Mouse (Mus musculus) hindbrain, embryonic 13.5 days (tissue): ENCODE data around the gene Tmem106c. TPM values are rescaled to one million over a fixed set of nuclear protein-coding genes. Genes with fewer than 3 reads are reported as not detected.
A peak's percentile ranks its signal among the peaks of the same experiment; 100 is the strongest.

Source experiments
- ATAC-seq: fragments of 200-750 bp; cut with Nextera tagmentation; 2 replicates; pipeline ENCODE4 v1.8.0; 2017; ENCODE audit warnings: moderate TSS enrichment; ENCODE audit not compliant: low FRiP score
- H3K27ac ChIP-seq: fragments of 300-500 bp; sonication (generic); 2 replicates; pipeline ENCODE4 v1.5.1; 2015; ENCODE audit warnings: inconsistent platforms, mild to moderate bottlenecking, moderate library complexity
- H3K27me3 ChIP-seq: fragments of 300-500 bp; sonication (generic); 2 replicates; pipeline ENCODE4 v1.6.1; 2015; ENCODE audit warnings: mild to moderate bottlenecking, inconsistent platforms
- H3K36me3 ChIP-seq: fragments of 300-500 bp; sonication (generic); 2 replicates; pipeline ENCODE4 v1.6.1; 2015; ENCODE audit warnings: mild to moderate bottlenecking, inconsistent platforms
- H3K4me1 ChIP-seq: fragments of 300-500 bp; sonication (generic); replicated peaks from 2 replicates; pipeline ENCODE4 v1.6.1; 2015; ENCODE audit warnings: inconsistent platforms
- H3K4me2 ChIP-seq: fragments of 300-500 bp; sonication (generic); 2 replicates; pipeline ENCODE4 v1.6.1; 2015; ENCODE audit warnings: inconsistent platforms, mild to moderate bottlenecking, moderate library complexity
- H3K4me3 ChIP-seq: fragments of 300-500 bp; sonication (generic); 2 replicates; pipeline ENCODE4 v1.5.1; 2015; ENCODE audit warnings: mild to moderate bottlenecking, inconsistent platforms
- H3K9ac ChIP-seq: fragments of 300-500 bp; sonication (generic); 2 replicates; pipeline ENCODE4 v1.6.1; 2015; ENCODE audit warnings: mild to moderate bottlenecking, inconsistent platforms
- H3K9me3 ChIP-seq: fragments of 300-500 bp; sonication (generic); 2 replicates; pipeline ENCODE4 v1.6.1; 2016; ENCODE audit warnings: inconsistent platforms
- WGBS: fragments of 180-500 bp; shearing (Covaris S2); methylation state at CpG from one replicate; pipeline ENCODE4 v1.1.7; 2015; 5-methylcytosine and 5-hydroxymethylcytosine counted together
- polyA plus RNA-seq: library from polyadenylated mRNA; unstranded; fragments of >200 nt; fragmentation: Nextera tagmentation; extraction: Ambion mirVana; gene quantifications from 2 replicates; pipeline ENCODE4 v1.2.1, GENCODE M21; 2015

The Tmem106c gene
- polyA plus RNA-seq, 1 experiment from 2014 or later, result 58.3 TPM

- WGBS, result under 1% methylated on average over 59 of the region's 59 CpGs
- Histone ChIP-seq H3K4me2 (peak within 1 kb of the TSS; percentile 86), H3K27me3 (peaks cover 59% of the 10 kb centered on the region), H3K27ac (peak within 1 kb of the TSS; percentile 84), H3K9ac (peak within 1 kb of the TSS; percentile 79), H3K36me3 (no peaks in the 10 kb centered on the region), H3K4me3 (peak within 1 kb of the TSS; percentile 50), H3K4me1 (peaks cover 63% of the 10 kb centered on the region), H3K9me3 (no peaks in the 10 kb centered on the region)
- ATAC-seq, result peak; percentile 26; the same call in 1 of the 2 replicates
Measured at GRCm38 (mm10) chr15:98003822-98004739, 40.1 kb downstream of the Tmem106c start, which contains the start of gene Col2a1. Gene Col2a1 (minus strand): TSS chr15:98004695.

GRCm38 (mm10) chr15:98004740-98005159 lies 40.8 kb downstream of the Tmem106c start:
- Histone ChIP-seq H3K27ac (peak overlapping the region; percentile 84; the same call in 1 of the 2 replicates), H3K4me3 (peak overlapping the region; percentile 50), H3K27me3 (peaks cover 56% of the 10 kb centered on the region), H3K4me1 (peaks cover 57% of the 10 kb centered on the region), H3K9me3 (no peaks in the 10 kb centered on the region), H3K4me2 (peak overlapping the region; percentile 86), H3K9ac (peak overlapping the region; percentile 79), H3K36me3 (no peaks in the 10 kb centered on the region)
- WGBS, result under 1% methylated on average over 19 of the region's 19 CpGs
- ATAC-seq, result peak; percentile 17; the same call in 1 of the 2 replicates

- no peak for ATAC-seq
Measured at GRCm38 (mm10) chr15:98005181-98005580, 41.2 kb downstream of the Tmem106c start.

GRCm38 (mm10) chr15:98012810-98013209 lies 48.8 kb downstream of the Tmem106c start:
- Histone ChIP-seq H3K4me2 (no peak overlapping the region), H3K36me3 (no peaks in the 10 kb centered on the region), H3K27me3 (0 out of 2 replicates have a peak, but pooled peaks cover 10% of the 10 kb centered on the region), H3K27ac (no peak overlapping the region), H3K4me1 (no peaks in the 10 kb centered on the region), H3K4me3 (no peak overlapping the region), H3K9ac (no peak overlapping the region), H3K9me3 (no peaks in the 10 kb centered on the region)
- ATAC-seq, result no peak
- WGBS, result 65% methylated on average over 6 of the region's 6 CpGs

More at GRCm38 (mm10) chr15:98005181-98005580, 41.2 kb downstream of the Tmem106c start:
- H3K4me3 ChIP-seq, result peak overlapping the region; percentile 50
- 8% methylated on average over 11 of the region's 11 CpGs for WGBS
- H3K27ac ChIP-seq, result 0 out of 2 replicates have a peak overlapping the region, but pooled peaks have one; percentile 84
- peaks cover 52% of the 10 kb centered on the region for H3K4me1 ChIP-seq
- H3K36me3 ChIP-seq, result no peaks in the 10 kb centered on the region
- H3K9ac ChIP-seq, result peak overlapping the region; percentile 79; the same call in 1 of the 2 replicates
- H3K4me2 ChIP-seq, result peak overlapping the region; percentile 86
- H3K9me3 ChIP-seq, result no peaks in the 10 kb centered on the region
- peaks cover 52% of the 10 kb centered on the region for H3K27me3 ChIP-seq

- H3K4me1 ChIP-seq, result no peaks in the 10 kb centered on the region
- 90% methylated on average over 4 of the region's 4 CpGs for WGBS
- H3K4me3 ChIP-seq, result no peak overlapping the region
- no peak for ATAC-seq
- H3K4me2 ChIP-seq, result no peak overlapping the region
- no peaks in the 10 kb centered on the region for H3K9me3 ChIP-seq
- H3K27me3 ChIP-seq, result no peaks in the 10 kb centered on the region
- H3K27ac ChIP-seq, result no peak overlapping the region
- H3K36me3 ChIP-seq, result no peaks in the 10 kb centered on the region
- H3K9ac ChIP-seq, result no peak overlapping the region
Measured at GRCm38 (mm10) chr15:98017925-98018324, 53.9 kb downstream of the Tmem106c start.

- Histone ChIP-seq H3K36me3 (no peaks in the 10 kb centered on the region), H3K9me3 (no peaks in the 10 kb centered on the region), H3K9ac (no peak overlapping the region), H3K27me3 (no peaks in the 10 kb centered on the region), H3K4me3 (no peak overlapping the region), H3K27ac (no peak overlapping the region), H3K4me1 (no peaks in the 10 kb centered on the region), H3K4me2 (no peak overlapping the region)
- no peak for ATAC-seq
- WGBS, result 56% methylated on average over 3 of the region's 3 CpGs
Measured at GRCm38 (mm10) chr15:98019047-98019446, 55.0 kb downstream of the Tmem106c start.

Other genes with a start within 250 kb of the Tmem106c start
- 0.21 and 0.29 TPM in 2 replicates for gene Endou, start 232.9 kb upstream of the Tmem106c start, polyA plus RNA-seq
- 10.4 and 10.8 TPM in 2 replicates for gene Rapgef3, start 196.2 kb upstream of the Tmem106c start, polyA plus RNA-seq
- gene Slc48a1, start 185.7 kb upstream of the Tmem106c start, polyA plus RNA-seq, result 59.8 and 62.9 TPM in 2 replicates
- gene Hdac7, start 119.7 kb upstream of the Tmem106c start, polyA plus RNA-seq, result 27.9 and 28.1 TPM in 2 replicates
- gene Vdr, start 53.6 kb upstream of the Tmem106c start, polyA plus RNA-seq, result 0.04 and 0.06 TPM in 2 replicates
- gene Col2a1, start 40.5 kb downstream of the Tmem106c start, polyA plus RNA-seq, result 53.5 and 69.4 TPM in 2 replicates
- gene Pfkm, start 128.4 kb downstream of the Tmem106c start, polyA plus RNA-seq, result 70.1 and 70.2 TPM in 2 replicates
- 23.3 and 24.7 TPM in 2 replicates for gene Senp1, start 129.5 kb downstream of the Tmem106c start, polyA plus RNA-seq
- 52.9 and 59.4 TPM in 2 replicates for gene Asb8, start 201.4 kb downstream of the Tmem106c start, polyA plus RNA-seq
- 55.6 and 59.6 TPM in 2 replicates for gene Ccdc184, start 203.0 kb downstream of the Tmem106c start, polyA plus RNA-seq
- gene Olfr288, start 231.3 kb downstream of the Tmem106c start, polyA plus RNA-seq, result not detected in 2 replicates